Mouse (Mus musculus): ENCODE measurements around the gene Gm10100.
"Not testable (repeated sequence)": the region's sequence is repeated elsewhere in the genome, so short reads cannot be mapped to it uniquely, and the experiment has no call there.

The Gm10100 gene

GRCm38 (mm10) chr10:77726186-77726585, at the start of gene Gm10100:
Gene Gm10100 (plus strand): TSS chr10:77726486.
- DNase-seq: no peak

- no peak for DNase-seq
These were observed 48.7 kb upstream of the Gm10100 start for GRCm38 (mm10) chr10:77677562-77677961.

DNA sequence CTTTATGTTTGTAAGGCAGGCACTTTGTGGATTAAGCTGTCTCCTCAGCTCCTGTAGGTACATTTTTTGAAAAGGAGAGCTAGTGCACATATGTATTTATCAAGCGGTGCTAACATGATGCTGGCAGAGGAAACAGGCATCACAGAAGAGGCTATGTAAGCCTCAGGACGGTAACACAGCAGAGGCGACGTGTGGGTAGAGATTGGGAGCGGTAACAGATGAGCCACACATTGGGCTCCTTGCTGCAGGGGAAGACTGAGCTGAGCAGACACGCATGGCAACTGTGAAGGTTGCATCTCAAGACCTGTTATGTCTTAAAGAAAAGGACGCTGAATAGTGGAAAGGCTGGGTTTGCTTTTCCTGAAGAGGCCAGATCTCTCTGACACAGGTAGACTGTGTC, 43.3 kb upstream of the Gm10100 start:
- DNase-seq: no peak

GRCm38 (mm10) chr10:77684181-77684580, 42.1 kb upstream of the Gm10100 start:
- no peak for DNase-seq

- no peak for DNase-seq
These were observed 40.2 kb upstream of the Gm10100 start, which contains the start of gene Tspear for GRCm38 (mm10) chr10:77685895-77686664. Gene Tspear (plus strand): TSS chr10:77686569.

- no peak for DNase-seq
These were observed 39.3 kb upstream of the Gm10100 start for GRCm38 (mm10) chr10:77687021-77687420.

DNA sequence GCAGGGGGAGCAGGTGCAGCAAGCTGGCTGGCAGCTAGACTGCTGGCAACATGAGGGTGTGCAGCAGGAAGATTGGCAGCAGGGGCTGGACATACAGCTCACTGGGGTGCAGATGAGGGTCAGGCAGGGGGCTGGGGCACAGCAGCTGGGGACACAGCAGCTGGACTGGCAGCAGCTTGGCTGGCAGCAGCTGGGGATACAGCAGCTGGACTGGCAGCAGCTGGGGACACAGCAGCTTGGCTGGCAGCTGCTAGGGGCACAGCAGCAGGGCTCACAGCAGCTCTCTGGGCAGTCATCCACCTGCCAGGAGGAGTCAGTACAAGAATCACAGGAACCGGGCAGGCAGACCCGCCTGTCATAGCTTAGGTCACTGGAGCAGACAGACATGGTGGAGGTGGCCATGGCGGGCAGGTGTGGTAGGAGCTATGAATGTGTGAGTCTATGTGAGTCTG, 35.9 kb upstream of the Gm10100 start, which contains the start of gene Gm19402:
Gene Gm19402, minus strand, starts transcription at position 402 of the 452 bp plus-strand sequence.
- not testable (repeated sequence) for DNase-seq

DNA sequence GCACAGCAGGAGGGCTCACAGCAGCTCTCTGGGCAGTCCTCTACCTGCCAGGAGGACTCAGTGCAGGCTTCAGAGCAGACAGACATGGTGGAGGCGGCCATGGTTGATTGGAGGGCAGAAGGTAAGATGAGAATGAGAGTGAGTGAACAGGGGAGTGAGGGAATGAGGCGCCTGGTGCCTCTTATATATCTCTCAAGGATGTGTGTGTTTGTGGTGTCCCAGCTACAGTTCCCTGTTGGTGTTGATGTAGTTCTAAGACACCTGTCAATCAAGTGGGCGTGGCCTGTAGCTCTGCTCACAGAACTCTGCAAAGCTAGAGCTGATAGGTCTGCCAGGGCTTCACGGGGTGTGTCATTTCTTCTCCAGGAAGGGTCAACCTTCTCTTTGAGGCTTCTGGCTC, 29.2 kb upstream of the Gm10100 start, which contains the start of gene Gm9508:
Gene Gm9508, minus strand, starts transcription at position 101 of the 400 bp plus-strand sequence.
- no peak for DNase-seq

DNA sequence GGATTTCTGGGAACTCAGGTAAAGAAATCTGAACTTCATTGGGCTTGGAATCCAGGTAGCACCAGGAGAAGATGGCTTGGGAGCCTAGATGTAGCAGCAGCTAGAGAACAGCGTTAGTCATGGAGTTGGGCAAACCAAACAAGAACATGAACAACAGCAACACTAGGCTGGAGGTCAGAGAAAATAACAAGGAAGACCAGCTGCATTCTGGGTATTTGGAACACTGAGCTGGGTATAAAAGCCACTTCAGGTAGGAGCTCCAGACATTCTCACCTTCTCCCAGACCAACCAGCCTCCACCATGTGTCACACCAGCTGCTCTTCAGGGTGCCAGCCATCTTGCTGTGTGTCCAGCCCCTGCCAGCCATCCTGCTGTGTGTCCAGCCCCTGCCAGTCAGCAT, 20.0 kb upstream of the Gm10100 start, which contains the start of gene Gm10272:
Gene Gm10272, plus strand, starts transcription at position 301 of the 400 bp plus-strand sequence.
- DNase-seq: no peak

DNA sequence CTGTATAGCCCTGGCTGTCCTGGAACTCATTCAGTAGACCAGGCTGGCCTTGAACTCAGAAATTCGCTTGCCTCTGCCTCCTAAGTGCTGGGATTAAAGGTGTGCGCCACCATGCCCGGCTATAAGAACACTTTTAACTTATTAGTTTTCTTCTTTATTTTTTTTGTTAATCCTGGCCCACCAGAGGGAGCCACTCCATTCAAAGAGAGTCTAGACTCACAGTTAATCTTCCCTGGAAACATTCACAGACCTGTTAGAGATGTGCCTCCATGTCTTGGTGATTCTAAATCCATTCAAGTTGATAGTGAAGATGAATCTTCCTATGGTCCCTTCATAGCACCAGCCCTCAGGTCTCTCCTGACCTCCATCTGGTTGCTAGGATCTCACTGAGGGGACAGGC, 16.5 kb upstream of the Gm10100 start:
- DNase-seq: no peak

- DNase-seq: not testable (repeated sequence)
These were observed 15.1 kb upstream of the Gm10100 start, which contains the start of gene Gm10024 for GRCm38 (mm10) chr10:77711157-77711556. Gene Gm10024 (plus strand): TSS chr10:77711457.

DNA sequence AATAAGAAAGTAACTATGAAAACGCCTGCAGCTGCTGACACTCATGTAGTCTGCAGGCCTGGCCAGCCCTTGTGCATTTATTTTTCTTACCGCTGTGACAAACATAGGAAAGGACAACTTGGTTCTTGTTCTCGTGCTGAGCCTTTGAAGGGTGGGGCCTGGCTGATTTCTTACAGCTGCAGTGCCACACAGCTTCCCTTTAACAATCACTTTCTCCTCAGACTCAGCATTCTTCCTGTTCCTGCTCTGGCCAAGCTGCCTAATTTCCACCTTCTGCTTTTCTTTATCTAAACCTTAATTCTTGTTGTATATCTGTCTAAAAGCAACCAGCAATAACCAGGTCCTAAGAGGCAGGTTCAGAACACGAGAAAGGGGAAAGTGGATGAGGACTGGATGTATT, 12.6 kb upstream of the Gm10100 start:
- no peak for DNase-seq

- DNase-seq: no peak
These were observed 10.8 kb upstream of the Gm10100 start, which contains the start of gene Gm10142 for GRCm38 (mm10) chr10:77715507-77715906. Gene Gm10142 (plus strand): TSS chr10:77715807.

GRCm38 (mm10) chr10:77720299-77720698, 6.0 kb upstream of the Gm10100 start, which contains the start of gene Krtap12-1:
Gene Krtap12-1 (plus strand): TSS chr10:77720599.
- not testable (repeated sequence) for DNase-seq

DNA sequence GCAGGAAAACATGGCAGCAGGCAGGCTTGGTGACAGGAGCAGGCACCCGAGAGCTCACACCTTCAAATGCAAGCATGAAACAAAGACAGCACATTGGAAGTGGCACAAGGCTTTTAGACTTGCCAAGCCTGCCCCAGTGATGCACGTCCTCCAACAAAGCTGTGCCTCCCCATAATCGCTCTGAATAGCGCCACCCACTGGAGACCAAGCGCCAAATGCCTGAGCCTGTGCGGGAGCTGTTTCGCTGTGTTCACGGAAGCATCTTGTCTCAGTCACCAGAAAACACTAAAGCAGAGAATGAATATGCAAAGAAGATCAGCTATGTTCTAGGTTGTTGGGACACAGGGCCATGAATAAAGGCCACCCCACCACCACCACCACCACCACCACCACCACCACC, 1.4 kb upstream of the Gm10100 start:
- DNase-seq: no peak

DNA sequence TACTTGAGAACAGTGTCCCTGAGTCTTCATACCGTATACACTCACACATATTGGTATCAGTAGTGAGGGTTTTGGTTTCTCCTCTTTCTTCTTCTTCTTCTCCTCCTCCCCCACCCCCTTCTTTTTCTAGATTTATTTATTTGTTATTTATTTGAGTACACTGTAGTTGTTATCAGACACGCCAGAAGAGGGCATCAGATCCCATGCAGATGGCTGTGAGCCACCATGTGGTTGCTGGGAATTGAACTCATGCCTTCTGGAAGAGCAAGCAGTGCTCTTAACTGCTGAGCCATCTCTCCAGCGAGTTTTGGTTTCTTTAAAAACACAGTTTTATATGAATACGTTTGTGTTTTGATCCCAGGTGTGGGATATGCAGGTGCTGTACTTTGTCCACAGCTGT, 2.0 kb downstream of the Gm10100 start:
- no peak for DNase-seq

- DNase-seq: peak; percentile 41
These were observed 3.0 kb downstream of the Gm10100 start for GRCm38 (mm10) chr10:77729241-77729640.

DNA sequence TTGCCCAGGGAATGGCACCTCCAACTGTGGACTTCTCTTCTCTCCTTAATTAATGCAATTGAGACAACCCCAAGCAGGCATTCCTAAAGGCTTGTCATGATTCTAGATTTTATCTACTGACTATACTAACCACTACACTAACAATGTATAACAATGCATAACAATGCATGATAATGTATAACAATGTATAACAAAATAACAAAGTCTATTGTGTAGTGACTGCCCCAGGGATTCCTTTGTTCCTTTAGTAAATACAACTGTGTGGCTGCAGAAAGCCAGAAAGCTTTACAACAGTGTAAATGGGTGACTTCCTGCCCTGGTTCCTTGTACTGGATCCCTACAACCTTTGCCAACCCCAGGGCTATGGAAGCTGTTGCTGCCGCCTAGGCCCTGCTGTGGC, 9.6 kb downstream of the Gm10100 start:
- no peak for DNase-seq

DNA sequence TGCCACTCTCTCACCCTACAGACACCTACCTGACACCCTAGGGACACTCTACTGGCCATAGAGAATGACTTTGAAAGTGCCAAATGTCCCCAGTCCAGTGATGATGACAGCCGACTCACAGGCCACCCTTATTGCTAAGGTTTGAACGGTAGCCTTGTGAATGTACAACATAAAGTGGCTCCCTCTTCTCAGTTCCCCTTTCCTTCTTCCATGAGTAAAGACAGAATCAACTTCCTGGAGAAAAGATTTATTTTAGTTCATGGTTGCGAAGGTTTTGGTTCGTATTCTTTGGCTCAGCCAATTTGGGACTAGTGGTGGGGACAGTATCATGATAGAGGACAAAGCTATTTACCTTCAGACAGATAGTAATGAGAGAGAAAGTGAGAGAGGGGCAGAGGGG, 12.6 kb downstream of the Gm10100 start:
- DNase-seq: no peak

DNA sequence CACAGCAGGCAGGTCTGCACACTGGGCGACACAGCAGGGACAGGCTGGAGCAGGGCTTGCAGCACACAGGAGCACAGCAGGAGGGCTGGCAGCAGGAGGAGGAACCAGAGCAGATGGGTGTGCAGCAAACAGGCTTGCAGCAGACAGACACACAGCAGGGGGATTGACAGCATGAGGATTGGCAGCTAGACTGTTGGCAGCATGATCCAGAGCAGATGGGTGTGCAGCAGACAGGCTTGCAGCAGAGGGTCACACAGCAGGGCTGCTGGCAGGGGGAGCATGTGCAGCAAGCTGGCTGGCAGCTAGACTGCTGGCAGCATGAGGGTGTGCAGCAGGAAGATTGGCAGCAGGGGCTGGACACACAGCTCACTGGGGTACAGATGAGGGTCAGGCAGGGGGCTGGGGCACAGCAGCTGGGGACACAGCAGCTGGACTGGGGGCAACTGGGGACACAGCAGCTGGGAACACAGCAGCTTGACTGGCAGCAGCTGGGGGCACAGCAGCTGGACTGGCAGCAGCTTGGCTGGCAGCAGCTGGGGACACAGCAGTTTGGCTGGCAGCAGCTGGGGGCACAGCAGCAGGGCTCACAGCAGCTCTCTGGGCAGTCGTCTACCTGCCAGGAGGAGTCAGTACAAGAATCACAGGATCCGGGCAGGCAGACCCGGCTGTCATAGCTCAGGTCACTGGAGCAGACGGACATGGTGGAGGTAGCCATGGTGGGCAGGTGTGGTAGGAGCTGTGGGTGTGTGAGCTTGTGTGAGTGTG, 15.8 kb downstream of the Gm10100 start, which contains the start of gene Gm18596:
Gene Gm18596, minus strand, starts transcription at position 715 of the 765 bp plus-strand sequence.
- DNase-seq: not testable (repeated sequence)

- not testable (repeated sequence) for DNase-seq
These were observed 24.4 kb downstream of the Gm10100 start for GRCm38 (mm10) chr10:77750686-77751085.

DNA sequence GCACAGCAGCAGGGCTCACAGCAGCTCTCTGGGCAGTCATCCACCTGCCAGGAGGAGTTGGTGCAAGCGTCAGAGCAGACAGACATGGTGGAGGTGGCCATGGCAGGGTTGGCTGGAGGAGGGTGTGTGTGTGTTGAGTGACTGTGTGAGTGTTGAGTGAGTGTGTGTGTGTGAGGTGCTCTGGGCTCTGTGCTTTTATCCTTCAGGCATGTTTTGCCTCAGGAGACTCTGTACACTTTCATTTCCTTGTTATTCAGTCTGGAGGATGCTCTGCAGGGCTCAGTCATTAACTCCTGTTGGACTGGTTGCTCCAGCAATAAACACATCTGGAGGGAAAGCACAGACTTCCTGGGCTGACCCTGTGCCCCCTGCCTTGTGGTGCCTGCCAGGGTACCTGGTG, 25.0 kb downstream of the Gm10100 start, which contains the start of gene Gm9736:
Gene Gm9736, minus strand, starts transcription at position 101 of the 400 bp plus-strand sequence.
- not testable (repeated sequence) for DNase-seq

DNA sequence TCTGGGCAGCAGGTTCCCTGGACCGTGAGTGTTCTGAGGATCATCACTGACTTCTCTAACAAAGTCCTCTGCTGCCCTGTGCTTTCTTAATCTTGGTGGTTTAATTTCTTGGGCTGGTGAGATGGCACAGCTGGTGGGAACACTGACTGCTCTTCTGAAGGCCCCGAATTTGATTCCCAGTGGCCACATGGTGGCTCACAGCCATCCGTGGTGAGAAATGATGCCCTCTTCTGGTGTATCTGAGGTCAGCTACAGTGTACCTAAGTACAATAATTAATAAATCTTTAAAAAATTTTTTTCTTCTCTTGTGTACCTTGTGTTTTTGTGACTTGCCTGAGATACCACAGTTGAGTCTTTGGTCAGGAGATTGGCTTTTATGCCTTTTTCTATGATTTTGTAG, 26.0 kb downstream of the Gm10100 start:
- not testable (repeated sequence) for DNase-seq

Data from liver (tissue).